Mouse (Mus musculus) neural tube, embryonic 14.5 days (tissue): ENCODE results near the gene Prss8. TPM values are rescaled to one million over a fixed set of nuclear protein-coding genes. Genes with fewer than 3 reads are reported as not detected.
A peak's percentile ranks its signal among the peaks of the same experiment; 100 is the strongest.
"Not testable (repeated sequence)": the region's sequence is repeated elsewhere in the genome, so short reads cannot be mapped to it uniquely, and the experiment has no call there.

Source experiments
- ATAC-seq: fragments of 200-750 bp; cut with Nextera tagmentation; 2 replicates; pipeline ENCODE4 v1.8.0; 2017; ENCODE audit warnings: low read depth, mild to moderate bottlenecking, moderate TSS enrichment, moderate library complexity
- H3K27ac ChIP-seq: fragments of 300-500 bp; sonication (generic); 2 replicates; pipeline ENCODE4 v1.5.1; 2014; ENCODE audit warnings: low read depth, mild to moderate bottlenecking, control low read depth, low read length, moderate library complexity, mixed read lengths
- H3K27me3 ChIP-seq: fragments of 300-500 bp; sonication (generic); 2 replicates; pipeline ENCODE4 v1.6.1; 2014; ENCODE audit warnings: low read length; ENCODE audit not compliant: control insufficient read depth, insufficient read depth
- H3K36me3 ChIP-seq: fragments of 300-500 bp; sonication (generic); 2 replicates; pipeline ENCODE4 v1.6.1; 2014; ENCODE audit warnings: low read length, mixed read lengths; ENCODE audit not compliant: control insufficient read depth, insufficient read depth
- H3K4me1 ChIP-seq: fragments of 300-500 bp; sonication (generic); 2 replicates; pipeline ENCODE4 v1.6.1; 2014; ENCODE audit warnings: low read length; ENCODE audit not compliant: control insufficient read depth, insufficient read depth
- H3K4me2 ChIP-seq: fragments of 300-500 bp; sonication (generic); 2 replicates; pipeline ENCODE4 v1.6.1; 2014; ENCODE audit warnings: mild to moderate bottlenecking, low read depth, low read length, control low read depth
- H3K4me3 ChIP-seq: fragments of 300-500 bp; sonication (generic); 2 replicates; pipeline ENCODE4 v1.5.1; 2014; ENCODE audit warnings: low read depth, low read length, control low read depth, mixed read lengths
- H3K9ac ChIP-seq: fragments of 300-500 bp; sonication (generic); replicated peaks from 2 replicates; pipeline ENCODE4 v1.6.1; 2014; ENCODE audit warnings: low read depth, mild to moderate bottlenecking, control low read depth, low read length, mixed read lengths
- H3K9me3 ChIP-seq: fragments of 300-500 bp; sonication (generic); 2 replicates; pipeline ENCODE4 v1.6.1; 2016; ENCODE audit warnings: low read length; ENCODE audit not compliant: control insufficient read depth
- WGBS: fragments of 180-500 bp; shearing (Covaris S2); extraction: QIAGEN DNeasy Blood & Tissue Kit; methylation state at CpG from one replicate; pipeline ENCODE4 v1.1.7; 2014; 5-methylcytosine and 5-hydroxymethylcytosine counted together
- polyA plus RNA-seq: library from polyadenylated mRNA; unstranded; fragments of >200 nt; fragmentation: Nextera tagmentation; extraction: Ambion mirVana; gene quantifications from 2 replicates; pipeline ENCODE4 v1.2.1, GENCODE M21; 2014

Gene Prss8
- polyA plus RNA-seq, 1 experiment from 2014 or later = 0.39 TPM

GRCm38 (mm10) chr7:127946470-127947023, 16.6 kb upstream of the Prss8 start, which contains the start of gene Prss36:
TSS of gene Prss36 (minus strand) at chr7:127946725.
- no peaks in the 10 kb centered on the region for H3K36me3 ChIP-seq
- 92% methylated on average over 6 of the region's 6 CpGs for WGBS
- no peaks in the 10 kb centered on the region for H3K4me1 ChIP-seq
- peaks cover 9% of the 10 kb centered on the region for H3K27me3 ChIP-seq
- ATAC-seq = no peak
- no peak within 1 kb of the TSS for H3K4me2 ChIP-seq
- no peak within 1 kb of the TSS for H3K27ac ChIP-seq
- H3K9me3 ChIP-seq = no peaks in the 10 kb centered on the region
- no peak within 1 kb of the TSS for H3K4me3 ChIP-seq
- no peak within 1 kb of the TSS for H3K9ac ChIP-seq

- Histone ChIP-seq H3K27ac (no peak overlapping the region), H3K4me3 (no peak overlapping the region), H3K9ac (no peak overlapping the region), H3K36me3 (no peaks in the 10 kb centered on the region), H3K4me2 (no peak overlapping the region), H3K27me3 (peaks cover 9% of the 10 kb centered on the region), H3K4me1 (no peaks in the 10 kb centered on the region), H3K9me3 (no peaks in the 10 kb centered on the region)
- 7% methylated on average over 23 of the region's 23 CpGs for WGBS
- ATAC-seq = no peak
Measured at GRCm38 (mm10) chr7:127944614-127945013, 14.7 kb upstream of the Prss8 start.

GRCm38 (mm10) chr7:127942097-127942496, 12.2 kb upstream of the Prss8 start:
- not testable (repeated sequence) for ATAC-seq, H3K27me3 ChIP-seq, H3K36me3 ChIP-seq, H3K27ac ChIP-seq, H3K4me3 ChIP-seq, H3K4me2 ChIP-seq, H3K4me1 ChIP-seq, H3K9me3 ChIP-seq, H3K9ac ChIP-seq
- 67% methylated on average over 2 of the region's 2 CpGs for WGBS

GRCm38 (mm10) chr7:127936216-127936884, 6.4 kb upstream of the Prss8 start:
- 54% methylated on average over 18 of the region's 18 CpGs for WGBS
- Histone ChIP-seq H3K9me3 (no peaks in the 10 kb centered on the region), H3K27ac (peak overlapping the region; percentile 4; the same call in 1 of the 2 replicates), H3K4me3 (peak overlapping the region; percentile 76), H3K36me3 (no peaks in the 10 kb centered on the region), H3K9ac (peak overlapping the region; percentile 75), H3K4me2 (peak overlapping the region; percentile 88), H3K27me3 (no peaks in the 10 kb centered on the region), H3K4me1 (peaks cover 3% of the 10 kb centered on the region; the same call in 1 of the 2 replicates)
- 0 out of 2 replicates have a peak, but pooled peaks have one; percentile 12 for ATAC-seq

GRCm38 (mm10) chr7:127935748-127936159, 5.8 kb upstream of the Prss8 start:
- H3K9me3 ChIP-seq = no peaks in the 10 kb centered on the region
- H3K4me3 ChIP-seq = peak overlapping the region; percentile 76
- ATAC-seq = peak; percentile 65
- no peaks in the 10 kb centered on the region for H3K27me3 ChIP-seq
- 2% methylated on average over 36 of the region's 38 CpGs for WGBS
- peaks cover 3% of the 10 kb centered on the region; the same call in 1 of the 2 replicates for H3K4me1 ChIP-seq
- H3K36me3 ChIP-seq = no peaks in the 10 kb centered on the region
- H3K9ac ChIP-seq = peak overlapping the region; percentile 75
- peak overlapping the region; percentile 88 for H3K4me2 ChIP-seq
- H3K27ac ChIP-seq = peak overlapping the region; percentile 81

- peak; percentile 97 for ATAC-seq
- Histone ChIP-seq H3K9me3 (no peaks in the 10 kb centered on the region), H3K4me3 (peak overlapping the region; percentile 76), H3K27me3 (no peaks in the 10 kb centered on the region), H3K27ac (peak overlapping the region; percentile 81), H3K4me2 (peak overlapping the region; percentile 88), H3K36me3 (no peaks in the 10 kb centered on the region), H3K9ac (peak overlapping the region; percentile 75), H3K4me1 (peaks cover 3% of the 10 kb centered on the region; the same call in 1 of the 2 replicates)
- WGBS = 6% methylated on average over 32 of the region's 32 CpGs
Measured at GRCm38 (mm10) chr7:127935028-127935722, 5.3 kb upstream of the Prss8 start.

GRCm38 (mm10) chr7:127934075-127934474, 4.2 kb upstream of the Prss8 start:
- Histone ChIP-seq H3K36me3 (no peaks in the 10 kb centered on the region), H3K27ac (no peak overlapping the region), H3K4me3 (no peak overlapping the region), H3K9ac (no peak overlapping the region), H3K27me3 (no peaks in the 10 kb centered on the region), H3K9me3 (no peaks in the 10 kb centered on the region), H3K4me2 (no peak overlapping the region), H3K4me1 (peaks cover 3% of the 10 kb centered on the region; the same call in 1 of the 2 replicates)
- 94% methylated on average over 5 of the region's 5 CpGs for WGBS
- no peak for ATAC-seq

GRCm38 (mm10) chr7:127932273-127933031, 2.5 kb upstream of the Prss8 start:
- Histone ChIP-seq H3K4me3 (no peak overlapping the region), H3K9me3 (no peaks in the 10 kb centered on the region), H3K27me3 (peaks cover 7% of the 10 kb centered on the region; the same call in 1 of the 2 replicates), H3K4me1 (peaks cover 3% of the 10 kb centered on the region; the same call in 1 of the 2 replicates), H3K36me3 (no peaks in the 10 kb centered on the region), H3K4me2 (no peak overlapping the region), H3K27ac (no peak overlapping the region), H3K9ac (no peak overlapping the region)
- no peak for ATAC-seq
- 19% methylated on average over 13 of the region's 13 CpGs for WGBS
